Mouse (Mus musculus) midbrain, embryonic 15.5 days (tissue): ENCODE measurements around the gene Nme7. TPM values are rescaled to one million over a fixed set of nuclear protein-coding genes. Genes with fewer than 3 reads are reported as not detected.

Experiments used
- ATAC-seq: fragments of 200-750 bp; cut with Nextera tagmentation; replicated peaks from 2 replicates; pipeline ENCODE4 v1.8.0; 2017; ENCODE audit warnings: moderate TSS enrichment
- H3K27ac ChIP-seq: fragments of 300-500 bp; sonication (generic); 2 replicates; pipeline ENCODE4 v1.5.1; 2015; ENCODE audit warnings: mild to moderate bottlenecking, inconsistent platforms
- H3K27me3 ChIP-seq: fragments of 300-500 bp; sonication (generic); replicated peaks from 2 replicates; pipeline ENCODE4 v1.6.1; 2015; ENCODE audit warnings: inconsistent platforms
- H3K36me3 ChIP-seq: fragments of 300-500 bp; sonication (generic); replicated peaks from 2 replicates; pipeline ENCODE4 v1.6.1; 2015; ENCODE audit warnings: inconsistent platforms
- H3K4me1 ChIP-seq: fragments of 300-500 bp; sonication (generic); 2 replicates; pipeline ENCODE4 v1.6.1; 2015; ENCODE audit warnings: inconsistent platforms
- H3K4me2 ChIP-seq: fragments of 300-500 bp; sonication (generic); 2 replicates; pipeline ENCODE4 v1.6.1; 2015; ENCODE audit warnings: inconsistent platforms, mild to moderate bottlenecking, moderate library complexity
- H3K4me3 ChIP-seq: fragments of 300-500 bp; sonication (generic); 2 replicates; pipeline ENCODE4 v1.5.1; 2015; ENCODE audit warnings: mild to moderate bottlenecking, inconsistent platforms
- H3K9ac ChIP-seq: fragments of 300-500 bp; sonication (generic); 2 replicates; pipeline ENCODE4 v1.6.1; 2015; ENCODE audit warnings: mild to moderate bottlenecking, inconsistent platforms
- H3K9me3 ChIP-seq: fragments of 300-500 bp; sonication (generic); 2 replicates; pipeline ENCODE4 v1.6.1; 2016; ENCODE audit warnings: inconsistent platforms
- WGBS: fragments of 180-500 bp; shearing (Covaris S2); methylation state at CpG from one replicate; pipeline ENCODE4 v1.1.7; 2015; ENCODE audit warnings: mixed read lengths; 5-methylcytosine and 5-hydroxymethylcytosine counted together
- polyA plus RNA-seq: library from polyadenylated mRNA; unstranded; fragments of >200 nt; fragmentation: Nextera tagmentation; extraction: Ambion mirVana; gene quantifications from 2 replicates; pipeline ENCODE4 v1.2.1, GENCODE M21; 2015

Nme7 gene
- polyA plus RNA-seq, 1 experiment from 2014 or later, result 29.6 TPM

DNA sequence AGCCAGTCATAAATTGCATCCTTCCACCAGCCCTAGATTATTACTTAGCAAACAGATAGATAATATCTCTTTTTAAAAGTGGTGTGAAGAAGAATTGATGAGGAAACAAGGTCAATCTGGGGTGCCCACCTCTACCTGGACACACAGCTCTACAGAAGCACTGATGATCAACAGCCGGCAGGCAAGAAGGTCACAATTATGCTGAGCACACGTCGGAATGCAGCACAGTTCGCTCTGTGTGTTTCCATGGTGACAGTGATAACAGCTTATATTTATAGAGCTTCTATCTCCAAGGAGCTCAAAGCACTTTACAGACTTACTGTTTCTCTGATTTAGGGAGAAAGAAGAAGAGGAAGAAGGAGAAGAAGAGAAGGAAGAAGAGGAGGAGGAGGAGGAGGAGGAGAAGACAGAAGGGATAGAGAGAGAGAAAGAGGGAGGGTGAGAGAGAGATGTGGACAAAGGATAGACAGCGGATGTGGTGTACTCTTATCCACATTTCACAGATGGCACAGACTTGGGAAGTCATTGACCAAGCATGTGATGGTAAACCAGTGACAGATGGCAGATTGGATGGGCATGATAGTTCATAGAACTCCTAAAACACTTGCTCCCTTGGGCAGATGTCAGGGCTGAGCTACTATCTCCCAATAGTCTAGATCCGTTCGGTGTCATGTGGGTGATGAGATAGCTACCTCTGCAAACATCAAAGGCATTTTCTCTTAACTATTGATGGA lies 171.0 kb downstream of the Nme7 start:
- Histone ChIP-seq H3K27me3 (no peaks in the 10 kb centered on the region), H3K27ac (peak overlapping the region; percentile 39; the same call in 1 of the 2 replicates), H3K9ac (no peak overlapping the region), H3K9me3 (no peaks in the 10 kb centered on the region), H3K4me2 (no peak overlapping the region), H3K36me3 (no peaks in the 10 kb centered on the region), H3K4me3 (no peak overlapping the region), H3K4me1 (peaks cover 9% of the 10 kb centered on the region)
- peak; percentile 91 for ATAC-seq
- 52% methylated on average over 7 of the region's 7 CpGs for WGBS

DNA sequence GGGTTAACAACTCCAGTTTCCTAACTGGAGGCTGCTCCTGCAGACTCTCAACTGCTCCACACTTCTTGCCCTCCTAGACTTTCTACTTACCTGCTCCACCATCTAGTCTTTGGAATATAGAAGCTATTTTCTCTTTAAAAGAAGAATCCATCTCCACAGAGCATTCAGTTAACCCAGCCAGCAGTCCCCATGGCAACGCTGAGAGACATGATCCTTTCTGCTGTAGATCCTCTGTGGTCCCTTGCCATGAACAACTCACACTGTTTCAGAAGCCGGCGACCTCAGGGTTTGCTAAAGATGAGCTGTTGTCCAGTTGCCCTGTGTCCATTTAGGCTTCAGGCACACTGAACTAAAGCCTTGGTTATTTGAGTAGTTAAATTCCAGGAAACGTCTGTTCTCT lies 172.0 kb downstream of the Nme7 start:
- no peak for ATAC-seq
- H3K27ac ChIP-seq, result no peak overlapping the region

DNA sequence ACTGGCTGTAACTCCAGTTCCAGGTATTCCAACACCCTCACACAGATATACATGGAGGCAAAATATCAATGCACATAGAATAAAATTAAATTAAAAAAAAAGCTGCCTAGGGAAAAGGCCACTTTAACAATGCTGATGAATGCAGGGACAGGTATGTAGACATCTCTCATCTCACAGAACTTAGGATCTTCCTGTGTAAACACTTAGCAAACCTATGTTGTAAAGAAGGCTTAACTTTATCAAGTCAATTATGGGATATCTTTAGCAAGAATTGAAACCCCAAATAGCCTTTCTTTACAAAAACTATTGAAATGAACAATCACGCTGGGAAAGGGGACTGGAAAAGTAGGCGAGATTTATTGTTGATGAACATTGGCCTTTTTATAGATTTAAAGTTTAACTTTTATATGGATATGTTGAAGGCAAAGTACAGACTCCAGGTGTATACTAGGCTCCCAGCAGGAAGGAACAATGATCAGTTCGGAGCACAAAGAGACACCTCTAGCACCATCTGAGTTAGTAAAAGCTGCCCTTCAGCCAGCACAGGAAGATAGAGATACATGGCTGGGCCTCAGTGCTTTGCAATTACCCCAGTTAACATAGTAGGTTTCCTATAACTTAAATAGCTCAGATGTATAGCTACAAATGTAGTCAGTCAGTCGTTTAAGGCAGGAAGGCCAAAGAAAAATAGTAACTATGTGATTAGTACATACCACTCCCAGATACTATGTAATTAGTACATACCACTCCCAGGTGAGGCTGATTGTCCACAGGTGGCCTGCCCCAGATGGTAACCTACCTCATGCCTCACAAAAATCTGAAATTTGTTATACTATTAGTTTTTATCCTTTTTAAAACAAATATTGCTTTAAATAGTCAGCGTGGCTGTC lies 177.1 kb downstream of the Nme7 start:
- Histone ChIP-seq H3K27ac (no peak overlapping the region), H3K9me3 (no peaks in the 10 kb centered on the region), H3K9ac (no peak overlapping the region), H3K4me1 (no peaks in the 10 kb centered on the region), H3K27me3 (no peaks in the 10 kb centered on the region), H3K36me3 (no peaks in the 10 kb centered on the region), H3K4me2 (no peak overlapping the region), H3K4me3 (no peak overlapping the region)
- ATAC-seq, result no peak
- WGBS, result 91% methylated on average over 5 of the region's 5 CpGs

More for the DNA sequence above, 172.0 kb downstream of the Nme7 start:
- Histone ChIP-seq H3K4me2 (no peak overlapping the region), H3K27me3 (no peaks in the 10 kb centered on the region), H3K9me3 (no peaks in the 10 kb centered on the region), H3K36me3 (no peaks in the 10 kb centered on the region), H3K9ac (no peak overlapping the region), H3K4me3 (no peak overlapping the region), H3K4me1 (peaks cover 9% of the 10 kb centered on the region)
- WGBS, result 86% methylated on average over 4 of the region's 4 CpGs

DNA sequence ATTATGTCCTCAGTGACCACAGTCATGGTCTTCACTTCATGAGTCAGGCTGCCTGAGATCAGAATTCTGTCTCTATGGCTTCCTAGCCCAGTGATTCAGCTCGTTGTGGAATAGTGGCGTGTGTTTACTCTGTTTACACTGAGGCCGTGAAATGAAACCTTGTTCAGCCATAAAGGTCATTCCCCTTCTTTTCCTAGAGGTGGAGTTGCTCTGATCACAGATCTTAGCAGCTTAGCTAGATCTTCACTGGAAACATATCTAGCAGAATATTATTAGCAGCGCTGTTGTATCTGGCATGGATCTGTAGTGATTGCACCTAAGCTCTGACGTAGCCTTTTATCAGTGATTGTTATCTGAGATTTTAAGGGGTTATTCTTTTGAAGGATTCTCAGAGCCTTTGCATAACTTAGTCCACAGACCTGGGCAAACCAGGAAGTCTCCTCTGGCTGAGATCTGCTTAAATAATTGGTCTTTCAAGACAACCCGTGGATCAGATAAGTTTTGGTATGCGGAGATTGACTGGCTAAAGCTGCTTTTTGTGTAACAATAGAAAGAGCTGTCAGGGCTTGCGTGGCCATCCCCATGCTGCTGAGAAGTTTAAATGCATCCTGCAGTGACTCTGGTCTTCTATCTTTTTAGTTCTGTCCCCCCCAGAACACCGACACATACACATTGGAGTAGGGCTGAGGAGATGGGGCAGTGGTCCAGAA lies 177.9 kb downstream of the Nme7 start:
- Histone ChIP-seq H3K36me3 (no peaks in the 10 kb centered on the region), H3K4me3 (no peak overlapping the region), H3K9ac (no peak overlapping the region), H3K9me3 (no peaks in the 10 kb centered on the region), H3K4me1 (no peaks in the 10 kb centered on the region), H3K27me3 (no peaks in the 10 kb centered on the region), H3K4me2 (no peak overlapping the region), H3K27ac (no peak overlapping the region)
- no peak for ATAC-seq
- WGBS, result 42% methylated on average over 9 of the region's 9 CpGs

DNA sequence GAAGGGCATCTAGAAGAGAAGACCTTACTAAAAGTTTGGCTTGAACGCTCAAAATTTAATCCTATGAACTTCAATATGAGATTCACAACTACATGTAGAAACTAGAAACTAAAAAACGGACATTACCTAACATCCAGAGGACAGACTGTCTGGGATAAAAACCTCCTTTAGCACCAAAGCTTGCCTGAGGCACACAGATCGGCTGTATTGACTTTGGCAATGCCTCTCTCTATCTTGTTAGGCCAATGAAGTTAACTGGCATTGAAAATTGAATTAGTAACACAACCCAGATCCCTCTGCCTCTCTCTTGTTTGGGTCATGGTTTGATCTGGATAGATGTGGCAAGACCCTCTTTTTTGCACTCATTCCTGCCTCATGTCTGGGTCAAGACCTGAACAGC lies 178.9 kb downstream of the Nme7 start:
- no peak overlapping the region for H3K4me2 ChIP-seq
- H3K4me3 ChIP-seq, result no peak overlapping the region
- no peaks in the 10 kb centered on the region for H3K27me3 ChIP-seq
- H3K9me3 ChIP-seq, result no peaks in the 10 kb centered on the region
- 70% methylated on average over 3 of the region's 3 CpGs for WGBS
- ATAC-seq, result no peak
- H3K27ac ChIP-seq, result no peak overlapping the region
- no peaks in the 10 kb centered on the region for H3K36me3 ChIP-seq
- H3K4me1 ChIP-seq, result no peaks in the 10 kb centered on the region
- no peak overlapping the region for H3K9ac ChIP-seq

DNA sequence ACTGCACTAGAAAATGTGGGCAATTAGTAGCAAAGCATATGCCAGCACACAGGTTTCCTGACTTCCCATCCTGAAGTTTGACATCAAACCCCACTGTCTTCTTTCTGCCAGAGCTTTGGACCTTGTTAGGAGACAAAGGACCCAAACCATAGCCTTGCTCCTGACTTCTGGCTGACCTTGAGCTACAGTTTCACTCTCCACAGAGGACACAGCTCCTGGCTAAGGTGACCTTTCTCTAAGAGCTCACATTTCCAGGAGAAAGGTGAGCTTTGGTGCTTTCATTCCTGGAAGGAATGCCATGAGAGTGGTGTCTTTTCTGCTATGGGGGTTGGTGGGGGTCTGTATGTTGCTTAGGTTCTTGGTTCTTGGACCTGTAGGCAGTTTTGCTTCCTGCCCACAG lies 179.8 kb downstream of the Nme7 start:
- no peak for ATAC-seq
- no peak overlapping the region for H3K27ac ChIP-seq
- no peaks in the 10 kb centered on the region for H3K36me3 ChIP-seq
- H3K4me1 ChIP-seq, result no peaks in the 10 kb centered on the region
- no peak overlapping the region for H3K4me3 ChIP-seq
- no peak overlapping the region for H3K4me2 ChIP-seq
- H3K9me3 ChIP-seq, result no peaks in the 10 kb centered on the region
- H3K27me3 ChIP-seq, result no peaks in the 10 kb centered on the region
- no peak overlapping the region for H3K9ac ChIP-seq

Other genes with a start within 250 kb of the Nme7 start
- gene Sell, start 242.1 kb upstream of the Nme7 start, polyA plus RNA-seq, result 0.14 and 0.19 TPM in 2 replicates
- not detected in 2 replicates for gene Selp, start 188.9 kb upstream of the Nme7 start, polyA plus RNA-seq
- gene F5, start 152.3 kb upstream of the Nme7 start, polyA plus RNA-seq, result 0.13 and 0.14 TPM in 2 replicates
- 7.7 and 9.0 TPM in 2 replicates for gene Slc19a2, start 55.1 kb upstream of the Nme7 start, polyA plus RNA-seq
- gene Ccdc181, start 28.5 kb upstream of the Nme7 start, polyA plus RNA-seq, result 24.8 and 25.7 TPM in 2 replicates
- gene Blzf1, start 3.4 kb downstream of the Nme7 start, polyA plus RNA-seq, result 30.0 and 30.6 TPM in 2 replicates
- gene Atp1b1, start 154.2 kb downstream of the Nme7 start, polyA plus RNA-seq, result 210 and 216 TPM in 2 replicates